Mouse (Mus musculus): ENCODE measurements around the gene Scamp5. TPM values are rescaled to one million over a fixed set of nuclear protein-coding genes. Genes with fewer than 3 reads are reported as not detected.

Scamp5 gene
- polyA plus RNA-seq, 1 experiment from 2014 or later = 3.5 TPM

- no peaks in the 10 kb centered on the region for H3K36me3 ChIP-seq (ENCODE audit: insufficient read depth, low read length)
- ATAC-seq = no peak
- H3K27me3 ChIP-seq (replicated peaks; ENCODE audit: insufficient read depth, low read length) = no peaks in the 10 kb centered on the region
- H3K9me3 ChIP-seq (ENCODE audit: low read length) = no peaks in the 10 kb centered on the region
- DNase-seq (ENCODE audit: low spot score) = peak; percentile 66
- no peak overlapping the region for H3K27ac ChIP-seq (ENCODE audit: low read length)
- no peak overlapping the region for H3K4me3 ChIP-seq (ENCODE audit: low read depth, low read length)
- H3K4me1 ChIP-seq (ENCODE audit: insufficient read depth, low read depth, low read length) = peaks cover 11% of the 10 kb centered on the region
- H3K4me2 ChIP-seq (replicated peaks; ENCODE audit: low read depth, low read length) = no peak overlapping the region
- H3K9ac ChIP-seq (replicated peaks; ENCODE audit: low read depth) = no peak overlapping the region
- TF ChIP-seq EP300 (IDR thresholded peaks at IDR 0.05) = peak; percentile 50; the same call in 1 of the 2 replicates
- no peak for TF ChIP-seq CTCF (IDR thresholded peaks at IDR 0.05)
- WGBS = 71% methylated on average over 3 of the region's 3 CpGs
These were observed 42.7 kb downstream of the Scamp5 start for GRCm38 (mm10) chr9:57425116-57425515.

GRCm38 (mm10) chr9:57424066-57424465, 43.8 kb downstream of the Scamp5 start:
- Histone ChIP-seq H3K9ac (replicated peaks; ENCODE audit: low read depth) (no peak overlapping the region), H3K9me3 (ENCODE audit: low read length) (no peaks in the 10 kb centered on the region), H3K4me1 (ENCODE audit: insufficient read depth, low read depth, low read length) (peaks cover 14% of the 10 kb centered on the region), H3K27ac (ENCODE audit: low read length) (no peak overlapping the region), H3K27me3 (replicated peaks; ENCODE audit: insufficient read depth, low read length) (no peaks in the 10 kb centered on the region), H3K36me3 (ENCODE audit: insufficient read depth, low read length) (no peaks in the 10 kb centered on the region), H3K4me3 (ENCODE audit: low read depth, low read length) (no peak overlapping the region), H3K4me2 (replicated peaks; ENCODE audit: low read depth, low read length) (no peak overlapping the region)
- WGBS = 57% methylated on average over 6 of the region's 6 CpGs
- TF ChIP-seq CTCF (IDR thresholded peaks at IDR 0.05) (no peak), EP300 (IDR thresholded peaks at IDR 0.05) (no peak)
- DNase-seq (ENCODE audit: low spot score) (no peak), ATAC-seq (no peak)

GRCm38 (mm10) chr9:57421688-57422111, 46.2 kb downstream of the Scamp5 start:
- 32% methylated on average over 5 of the region's 5 CpGs for WGBS
- Histone ChIP-seq H3K4me2 (replicated peaks; ENCODE audit: low read depth, low read length) (no peak overlapping the region), H3K27ac (ENCODE audit: low read length) (peak overlapping the region; percentile 57), H3K9ac (replicated peaks; ENCODE audit: low read depth) (no peak overlapping the region), H3K9me3 (ENCODE audit: low read length) (no peaks in the 10 kb centered on the region), H3K4me1 (ENCODE audit: insufficient read depth, low read depth, low read length) (peaks cover 14% of the 10 kb centered on the region), H3K27me3 (replicated peaks; ENCODE audit: insufficient read depth, low read length) (no peaks in the 10 kb centered on the region), H3K4me3 (ENCODE audit: low read depth, low read length) (no peak overlapping the region), H3K36me3 (ENCODE audit: insufficient read depth, low read length) (no peaks in the 10 kb centered on the region)
- TF ChIP-seq EP300 (IDR thresholded peaks at IDR 0.05) = no peak
- TF ChIP-seq CTCF (IDR thresholded peaks at IDR 0.05) = no peak
- ATAC-seq (no peak), DNase-seq (ENCODE audit: low spot score) (peak; percentile 27)

- peak; percentile 80 for ATAC-seq
- peak overlapping the region; percentile 15; the same call in 1 of the 2 replicates for H3K4me2 ChIP-seq (replicated peaks; ENCODE audit: low read depth, low read length)
- WGBS = 6% methylated on average over 9 of the region's 9 CpGs
These were observed 46.7 kb downstream of the Scamp5 start for GRCm38 (mm10) chr9:57421121-57421571.

GRCm38 (mm10) chr9:57420321-57421120, 47.3 kb downstream of the Scamp5 start:
- TF ChIP-seq EP300 (IDR thresholded peaks at IDR 0.05) (no peak; the same call in 1 of the 2 replicates), CTCF (IDR thresholded peaks at IDR 0.05) (peak; percentile 47)
- Histone ChIP-seq H3K9ac (replicated peaks; ENCODE audit: low read depth) (no peak overlapping the region), H3K4me2 (replicated peaks; ENCODE audit: low read depth, low read length) (peak overlapping the region; percentile 15; the same call in 1 of the 2 replicates), H3K27ac (ENCODE audit: low read length) (peak overlapping the region; percentile 57), H3K4me1 (ENCODE audit: insufficient read depth, low read depth, low read length) (peaks cover 14% of the 10 kb centered on the region), H3K27me3 (replicated peaks; ENCODE audit: insufficient read depth, low read length) (no peaks in the 10 kb centered on the region), H3K9me3 (ENCODE audit: low read length) (no peaks in the 10 kb centered on the region), H3K4me3 (ENCODE audit: low read depth, low read length) (no peak overlapping the region), H3K36me3 (ENCODE audit: insufficient read depth, low read length) (no peaks in the 10 kb centered on the region)
- DNase-seq (ENCODE audit: low spot score) = no peak
- WGBS = 8% methylated on average over 20 of the region's 20 CpGs
- peak; percentile 90 for ATAC-seq

More at GRCm38 (mm10) chr9:57421121-57421571, 46.7 kb downstream of the Scamp5 start:
- H3K9ac ChIP-seq (replicated peaks; ENCODE audit: low read depth) = no peak overlapping the region
- peaks cover 14% of the 10 kb centered on the region for H3K4me1 ChIP-seq (ENCODE audit: insufficient read depth, low read depth, low read length)
- H3K36me3 ChIP-seq (ENCODE audit: insufficient read depth, low read length) = no peaks in the 10 kb centered on the region
- TF ChIP-seq EP300 (IDR thresholded peaks at IDR 0.05) = peak; percentile 89
- TF ChIP-seq CTCF (IDR thresholded peaks at IDR 0.05) = no peak; the same call in none of the 2 replicates
- no peak overlapping the region for H3K4me3 ChIP-seq (ENCODE audit: low read depth, low read length)
- no peaks in the 10 kb centered on the region for H3K27me3 ChIP-seq (replicated peaks; ENCODE audit: insufficient read depth, low read length)
- peak; percentile 97 for DNase-seq (ENCODE audit: low spot score)
- peak overlapping the region; percentile 57 for H3K27ac ChIP-seq (ENCODE audit: low read length)
- H3K9me3 ChIP-seq (ENCODE audit: low read length) = no peaks in the 10 kb centered on the region

GRCm38 (mm10) chr9:57419521-57420267, 48.2 kb downstream of the Scamp5 start:
- Histone ChIP-seq H3K4me2 (replicated peaks; ENCODE audit: low read depth, low read length) (no peak overlapping the region), H3K9me3 (ENCODE audit: low read length) (no peaks in the 10 kb centered on the region), H3K36me3 (ENCODE audit: insufficient read depth, low read length) (no peaks in the 10 kb centered on the region), H3K4me1 (ENCODE audit: insufficient read depth, low read depth, low read length) (peaks cover 14% of the 10 kb centered on the region), H3K9ac (replicated peaks; ENCODE audit: low read depth) (no peak overlapping the region), H3K27ac (ENCODE audit: low read length) (peak overlapping the region; percentile 57; the same call in 1 of the 2 replicates), H3K27me3 (replicated peaks; ENCODE audit: insufficient read depth, low read length) (no peaks in the 10 kb centered on the region), H3K4me3 (ENCODE audit: low read depth, low read length) (no peak overlapping the region)
- DNase-seq (ENCODE audit: low spot score) = no peak
- 78% methylated on average over 16 of the region's 16 CpGs for WGBS
- no peak for TF ChIP-seq EP300 (IDR thresholded peaks at IDR 0.05)
- no peak for ATAC-seq

Measured in lung, postnatal 0 days (tissue).